Mouse (Mus musculus) liver, postnatal 0 days (tissue): ENCODE results near the gene C5ar1.
A peak's percentile ranks its signal among the peaks of the same experiment; 100 is the strongest.

ENCODE experiments used
- CTCF ChIP-seq: sonication (generic); IDR thresholded peaks from 2 replicates; pipeline ENCODE4 v1.5.1; 2016; ENCODE audit warnings: antibody characterized with exemption, low read depth
- EP300 ChIP-seq: IDR thresholded peaks from 2 replicates; pipeline ENCODE4 v1.6.1; 2016; ENCODE audit warnings: antibody characterized with exemption, low read depth, mild to moderate bottlenecking

GRCm38 (mm10) chr7:16210862-16211365 lies 48.4 kb downstream of the C5ar1 start:
- TF ChIP-seq CTCF = peak; percentile 62
- TF ChIP-seq EP300 = no peak
